Mouse (Mus musculus): Measurements from ENCODE around the gene Enam. TPM values are rescaled to one million over a fixed set of nuclear protein-coding genes. Genes with fewer than 3 reads are reported as not detected.

Enam gene
- polyA plus RNA-seq (2016; fragmentation: Nextera tagmentation; extraction: Ambion mirVana), result 0.06 TPM in 1 of 2 replicates, not detected in the other

DNA sequence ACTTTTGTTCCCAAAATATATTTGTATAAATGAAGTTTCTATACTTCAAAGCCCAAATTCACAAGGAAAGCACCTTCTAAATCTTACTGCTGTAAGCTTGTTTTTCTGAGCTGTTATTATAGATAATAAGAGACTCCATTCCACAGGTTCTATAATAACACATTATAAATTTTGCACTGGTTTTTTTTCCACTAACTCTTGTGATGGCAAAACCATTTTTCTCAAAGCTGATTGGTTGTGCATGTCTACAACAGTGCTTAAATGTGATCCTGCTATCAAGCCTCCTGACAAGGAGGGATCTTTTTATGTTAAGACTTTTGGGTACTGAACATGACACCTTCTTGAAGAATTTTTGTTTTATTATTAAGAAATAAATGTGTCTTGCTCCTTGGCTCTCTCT is at the start of gene Enam:
Gene Enam (plus strand): TSS at position 301 of the 400 bp plus-strand sequence.
- no peaks in the 10 kb centered on the region for H3K36me3 ChIP-seq
- H3K9me3 ChIP-seq (replicated peaks), result no peaks in the 10 kb centered on the region
- no peaks in the 10 kb centered on the region for H3K27me3 ChIP-seq (ENCODE audit: low read depth, poor library complexity, severe bottlenecking)
- no peak within 1 kb of the TSS for H3K27ac ChIP-seq
- no peaks in the 10 kb centered on the region for H3K4me1 ChIP-seq
- H3K4me3 ChIP-seq, result no peak within 1 kb of the TSS
- DNase-seq (ENCODE audit: low spot score), result no peak

- H3K27me3 ChIP-seq (ENCODE audit: low read depth, poor library complexity, severe bottlenecking), result no peaks in the 10 kb centered on the region
- no peaks in the 10 kb centered on the region for H3K36me3 ChIP-seq
- H3K4me3 ChIP-seq, result no peak within 1 kb of the TSS
- no peaks in the 10 kb centered on the region for H3K4me1 ChIP-seq
- H3K9me3 ChIP-seq (replicated peaks), result no peaks in the 10 kb centered on the region
- 91% methylated on average over 3 of the region's 3 CpGs for WGBS
- no peak within 1 kb of the TSS for H3K27ac ChIP-seq
- DNase-seq (ENCODE audit: low spot score), result no peak
Observed at GRCm38 (mm10) chr5:88455691-88456090, 32.1 kb upstream of the Enam start, which contains the start of gene Ambn. Gene Ambn, plus strand, starts transcription at chr5:88455991.

- no peak overlapping the region for H3K27ac ChIP-seq
- no peaks in the 10 kb centered on the region for H3K9me3 ChIP-seq (replicated peaks)
- WGBS, result 89% methylated on average over 2 of the region's 2 CpGs
- H3K4me3 ChIP-seq, result no peak overlapping the region
- H3K36me3 ChIP-seq, result no peaks in the 10 kb centered on the region
- H3K4me1 ChIP-seq, result no peaks in the 10 kb centered on the region
- no peak for DNase-seq (ENCODE audit: low spot score)
- no peaks in the 10 kb centered on the region for H3K27me3 ChIP-seq (ENCODE audit: low read depth, poor library complexity, severe bottlenecking)
Observed at GRCm38 (mm10) chr5:88467471-88467870, 20.3 kb upstream of the Enam start.

GRCm38 (mm10) chr5:88468807-88469704 is 18.7 kb upstream of the Enam start:
- DNase-seq (ENCODE audit: low spot score), result no peak
- Histone ChIP-seq H3K36me3 (no peaks in the 10 kb centered on the region), H3K27me3 (ENCODE audit: low read depth, poor library complexity, severe bottlenecking) (no peaks in the 10 kb centered on the region), H3K4me1 (no peaks in the 10 kb centered on the region), H3K27ac (no peak overlapping the region), H3K4me3 (no peak overlapping the region), H3K9me3 (replicated peaks) (no peaks in the 10 kb centered on the region)
- 87% methylated on average over 4 of the region's 4 CpGs for WGBS

- Histone ChIP-seq H3K27ac (no peak overlapping the region), H3K27me3 (ENCODE audit: low read depth, poor library complexity, severe bottlenecking) (no peaks in the 10 kb centered on the region), H3K4me3 (no peak overlapping the region), H3K9me3 (replicated peaks) (no peaks in the 10 kb centered on the region), H3K36me3 (no peaks in the 10 kb centered on the region), H3K4me1 (no peaks in the 10 kb centered on the region)
- 83% methylated on average over 2 of the region's 2 CpGs for WGBS
- DNase-seq (ENCODE audit: low spot score), result no peak
Observed at GRCm38 (mm10) chr5:88489004-88489403, 1.2 kb downstream of the Enam start.

DNA sequence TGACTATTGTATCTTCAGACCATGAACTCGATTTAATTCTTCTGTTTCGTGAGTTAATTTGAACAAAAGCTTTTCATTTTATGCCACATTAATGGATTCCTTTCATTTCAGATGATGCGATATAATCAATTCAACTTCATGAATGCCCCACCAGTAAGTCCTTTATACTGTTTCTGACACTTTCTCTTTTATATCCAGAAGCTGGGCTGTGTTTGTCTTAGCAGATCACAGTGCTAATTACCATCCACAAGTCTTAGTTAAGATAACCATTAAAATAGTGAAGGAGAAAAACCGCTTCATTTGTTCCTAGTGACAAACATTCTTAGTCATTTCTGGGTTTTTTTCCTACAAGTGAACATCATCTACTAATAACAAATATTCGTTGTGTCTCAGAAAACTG is 3.3 kb downstream of the Enam start:
- Histone ChIP-seq H3K4me1 (no peaks in the 10 kb centered on the region), H3K36me3 (no peaks in the 10 kb centered on the region), H3K9me3 (replicated peaks) (no peaks in the 10 kb centered on the region), H3K27ac (no peak overlapping the region), H3K4me3 (no peak overlapping the region), H3K27me3 (ENCODE audit: low read depth, poor library complexity, severe bottlenecking) (no peaks in the 10 kb centered on the region)
- 86% methylated on average over 5 of the region's 5 CpGs for whole genome bisulfite sequencing
- DNase-seq (ENCODE audit: low spot score), result no peak

DNA sequence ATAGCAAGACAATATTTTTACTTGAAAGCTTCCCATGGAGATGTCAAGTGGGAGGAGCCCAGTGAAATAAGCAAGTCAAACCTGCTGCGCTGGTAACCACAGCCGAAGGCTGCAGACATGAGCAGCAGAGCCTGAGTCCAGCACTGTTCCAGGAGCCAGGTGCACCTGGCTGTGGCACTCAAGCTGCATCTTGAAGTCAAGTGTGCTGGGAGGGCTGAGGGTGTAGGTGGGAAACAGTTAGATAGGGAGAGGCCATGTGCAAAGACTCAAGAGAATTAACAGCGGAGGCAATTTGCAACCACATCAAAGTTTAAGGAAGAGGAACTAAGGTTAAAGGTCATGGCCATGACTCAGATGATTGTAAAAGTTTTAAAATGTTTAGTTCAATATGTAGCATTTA is 12.0 kb downstream of the Enam start:
- H3K4me1 ChIP-seq, result no peaks in the 10 kb centered on the region
- H3K27me3 ChIP-seq (ENCODE audit: low read depth, poor library complexity, severe bottlenecking), result no peaks in the 10 kb centered on the region
- no peaks in the 10 kb centered on the region for H3K9me3 ChIP-seq (replicated peaks)
- 78% methylated on average over 3 of the region's 3 CpGs for WGBS
- no peak for DNase-seq (ENCODE audit: low spot score)
- no peak overlapping the region for H3K4me3 ChIP-seq
- H3K27ac ChIP-seq, result no peak overlapping the region
- no peaks in the 10 kb centered on the region for H3K36me3 ChIP-seq

GRCm38 (mm10) chr5:88508555-88508954 is 20.8 kb downstream of the Enam start:
- no peaks in the 10 kb centered on the region for H3K9me3 ChIP-seq (replicated peaks)
- no peak overlapping the region for H3K27ac ChIP-seq
- no peak overlapping the region for H3K4me3 ChIP-seq
- H3K4me1 ChIP-seq, result no peaks in the 10 kb centered on the region
- DNase-seq (ENCODE audit: low spot score), result no peak
- H3K36me3 ChIP-seq, result no peaks in the 10 kb centered on the region
- H3K27me3 ChIP-seq (ENCODE audit: low read depth, poor library complexity, severe bottlenecking), result no peaks in the 10 kb centered on the region
- WGBS, result 82% methylated on average over 1 of the region's 1 CpGs

DNA sequence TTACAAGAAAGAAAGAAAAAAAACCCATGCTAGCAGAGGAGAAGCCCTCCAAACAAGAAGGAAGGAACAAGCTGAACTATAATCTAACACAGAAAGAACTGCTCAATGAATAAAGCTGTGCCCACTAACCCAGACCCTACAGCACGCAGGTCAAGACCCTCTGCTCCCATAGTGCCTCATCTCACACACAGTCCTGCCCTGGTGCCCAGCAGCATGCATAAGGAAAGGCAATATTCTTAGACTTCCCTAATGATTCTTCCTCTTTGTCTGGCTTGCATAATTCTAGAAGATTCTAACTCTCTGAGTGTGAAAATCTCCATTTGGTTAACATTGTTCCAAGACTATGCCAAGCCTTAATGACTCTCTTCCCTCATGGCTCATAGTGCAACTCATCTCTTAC is 21.2 kb downstream of the Enam start:
- no peaks in the 10 kb centered on the region for H3K27me3 ChIP-seq (ENCODE audit: low read depth, poor library complexity, severe bottlenecking)
- H3K4me1 ChIP-seq, result no peaks in the 10 kb centered on the region
- H3K9me3 ChIP-seq (replicated peaks), result no peaks in the 10 kb centered on the region
- 84% methylated on average over 1 of the region's 1 CpGs for WGBS
- H3K4me3 ChIP-seq, result no peak overlapping the region
- no peaks in the 10 kb centered on the region for H3K36me3 ChIP-seq
- no peak for DNase-seq (ENCODE audit: low spot score)
- no peak overlapping the region for H3K27ac ChIP-seq

GRCm38 (mm10) chr5:88519232-88519631 is 31.5 kb downstream of the Enam start:
- no peaks in the 10 kb centered on the region for H3K36me3 ChIP-seq
- no peaks in the 10 kb centered on the region for H3K4me1 ChIP-seq
- H3K9me3 ChIP-seq (replicated peaks), result no peaks in the 10 kb centered on the region
- H3K4me3 ChIP-seq, result no peak overlapping the region
- no peak overlapping the region for H3K27ac ChIP-seq
- H3K27me3 ChIP-seq (ENCODE audit: low read depth, poor library complexity, severe bottlenecking), result no peaks in the 10 kb centered on the region
- 11% methylated on average over 2 of the region's 2 CpGs for WGBS
- DNase-seq (ENCODE audit: low spot score), result no peak

DNA sequence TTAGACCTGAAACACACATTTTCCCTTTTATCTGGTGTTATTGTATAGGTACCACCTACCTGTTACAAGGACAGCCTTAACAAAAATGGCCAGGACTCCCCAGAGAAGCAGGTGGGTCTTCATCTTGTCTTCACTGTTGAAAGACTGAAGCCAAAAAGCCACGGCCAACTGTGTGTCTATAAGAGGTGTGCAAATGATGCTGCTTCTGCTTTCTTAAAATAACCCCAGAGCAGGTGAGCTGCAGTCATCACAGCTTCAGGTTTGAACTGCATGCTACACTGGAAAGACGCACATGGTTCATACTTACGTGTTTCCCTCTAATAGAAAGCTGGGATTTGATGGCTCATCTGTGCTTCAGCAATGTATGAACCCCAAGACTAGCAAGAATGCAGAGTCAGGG is 39.9 kb downstream of the Enam start, which contains the start of gene Jchain:
Gene Jchain (minus strand): TSS at position 235 of the 400 bp plus-strand sequence.
- no peak for DNase-seq (ENCODE audit: low spot score)
- no peaks in the 10 kb centered on the region for H3K36me3 ChIP-seq
- H3K27me3 ChIP-seq (ENCODE audit: low read depth, poor library complexity, severe bottlenecking), result no peaks in the 10 kb centered on the region
- H3K27ac ChIP-seq, result no peak within 1 kb of the TSS
- H3K9me3 ChIP-seq (replicated peaks), result no peaks in the 10 kb centered on the region
- H3K4me3 ChIP-seq, result no peak within 1 kb of the TSS
- no peaks in the 10 kb centered on the region for H3K4me1 ChIP-seq
- 88% methylated on average over 3 of the region's 3 CpGs for WGBS

DNA sequence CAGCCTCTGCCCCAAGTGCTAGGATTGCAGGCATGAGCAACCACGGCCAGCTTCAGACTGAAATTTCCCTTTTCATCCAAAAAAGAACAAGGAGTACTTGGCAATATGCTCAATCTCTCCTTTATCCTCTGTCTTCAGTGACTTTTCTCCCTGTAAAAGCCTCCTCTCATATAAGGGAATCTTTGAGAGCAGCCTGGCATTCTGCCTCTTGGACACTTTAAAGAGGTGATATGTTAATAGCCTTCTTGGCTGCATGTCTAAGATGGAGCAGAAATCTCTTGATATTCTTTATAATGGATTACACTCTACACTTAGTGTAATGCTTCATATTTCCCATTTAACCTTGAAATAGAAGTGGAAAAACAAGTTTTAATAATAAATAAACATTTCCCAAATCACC is 43.1 kb downstream of the Enam start:
- no peaks in the 10 kb centered on the region for H3K4me1 ChIP-seq
- H3K4me3 ChIP-seq, result no peak overlapping the region
- DNase-seq (ENCODE audit: low spot score), result no peak
- no peaks in the 10 kb centered on the region for H3K36me3 ChIP-seq
- H3K27me3 ChIP-seq (ENCODE audit: low read depth, poor library complexity, severe bottlenecking), result no peaks in the 10 kb centered on the region
- WGBS, result 76% methylated on average over 1 of the region's 1 CpGs
- no peaks in the 10 kb centered on the region for H3K9me3 ChIP-seq (replicated peaks)
- no peak overlapping the region for H3K27ac ChIP-seq

GRCm38 (mm10) chr5:88534697-88535096 is 46.9 kb downstream of the Enam start:
- Histone ChIP-seq H3K9me3 (replicated peaks) (no peaks in the 10 kb centered on the region), H3K4me3 (no peak overlapping the region), H3K4me1 (peaks cover 17% of the 10 kb centered on the region), H3K27ac (no peak overlapping the region), H3K27me3 (ENCODE audit: low read depth, poor library complexity, severe bottlenecking) (no peaks in the 10 kb centered on the region), H3K36me3 (no peaks in the 10 kb centered on the region)
- DNase-seq (ENCODE audit: low spot score), result no peak
- 84% methylated on average over 3 of the region's 3 CpGs for WGBS

All from limb, embryonic 10.5 days (tissue).